Mouse (Mus musculus): ENCODE data around the gene Cdk5. TPM values are rescaled to one million over a fixed set of nuclear protein-coding genes. Genes with fewer than 3 reads are reported as not detected.

Cdk5 gene
- 100 to 1,000 TPM; 138 to 149 TPM for total RNA-seq (2021)
- long read RNA-seq, experiment 1, transcript Cdk5-201 (12 exons, 2,059 nt): major isoform, 137 of 158 reads
- long read RNA-seq, experiment 1, partial matches to known transcripts: 10 of 158 reads
- long read RNA-seq, experiment 1, other reads (novel, unspliced or antisense): 11 of 158 reads
- long read RNA-seq, experiment 2, transcript Cdk5-201 (12 exons, 2,059 nt): major isoform, 87 of 109 reads
- long read RNA-seq, experiment 2, partial matches to known transcripts: 6 of 109 reads
- long read RNA-seq, experiment 2, other reads (novel, unspliced or antisense): 16 of 109 reads

DNA sequence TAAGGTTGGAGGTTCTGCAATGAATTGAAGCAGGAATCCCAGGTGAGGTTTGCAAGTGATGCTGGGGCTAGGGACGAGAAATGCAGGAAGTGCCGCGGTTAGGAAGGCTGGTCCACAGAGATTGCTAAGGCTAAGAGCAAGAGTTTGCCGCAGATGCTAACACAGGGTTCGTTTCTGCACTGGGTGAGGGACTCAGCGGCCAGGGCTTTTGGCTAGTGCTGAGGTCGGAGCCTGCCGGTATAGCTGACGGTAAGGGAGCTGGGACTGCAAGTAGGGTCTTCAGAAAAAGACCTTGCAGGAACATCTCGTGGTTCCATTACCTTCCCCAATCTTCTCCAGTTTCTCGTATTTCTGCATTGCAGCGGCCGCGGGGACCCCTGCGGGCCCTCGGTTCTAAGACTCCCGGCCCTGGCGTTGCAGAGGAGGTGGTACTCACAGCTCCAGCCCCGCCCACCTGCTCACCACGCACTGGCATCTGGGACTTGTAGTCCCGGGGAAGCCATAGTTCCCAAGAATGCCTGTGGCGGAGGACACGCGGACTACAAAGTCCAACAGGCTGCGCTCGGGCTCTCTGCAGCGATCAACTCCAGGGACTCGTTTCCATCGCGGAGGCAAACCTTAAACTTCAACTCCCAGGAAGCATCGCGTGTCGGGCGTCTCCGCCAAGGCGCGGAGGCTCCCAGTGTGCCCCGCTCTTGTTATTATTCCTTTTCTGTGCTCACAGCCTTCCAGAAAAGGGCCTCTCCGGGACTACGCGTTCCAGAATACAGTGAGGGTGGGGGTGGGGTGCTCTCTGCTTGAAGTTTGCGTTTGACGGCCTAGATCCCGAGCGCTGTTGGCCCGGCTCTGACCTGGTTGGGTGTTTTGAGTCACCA is at the start of gene Cdk5, which contains the start of gene Slc4a2:
Gene Cdk5 (minus strand): TSS at position 402 of the 875 bp plus-strand sequence.
Gene Slc4a2 (plus strand): TSS at position 709 of the 875 bp plus-strand sequence.
- intact Hi-C loops (cut with DNase I): no loop called here
- DNase-seq (ENCODE audit: low spot score in 2 of 2): peak; percentile 99 to 100

DNA sequence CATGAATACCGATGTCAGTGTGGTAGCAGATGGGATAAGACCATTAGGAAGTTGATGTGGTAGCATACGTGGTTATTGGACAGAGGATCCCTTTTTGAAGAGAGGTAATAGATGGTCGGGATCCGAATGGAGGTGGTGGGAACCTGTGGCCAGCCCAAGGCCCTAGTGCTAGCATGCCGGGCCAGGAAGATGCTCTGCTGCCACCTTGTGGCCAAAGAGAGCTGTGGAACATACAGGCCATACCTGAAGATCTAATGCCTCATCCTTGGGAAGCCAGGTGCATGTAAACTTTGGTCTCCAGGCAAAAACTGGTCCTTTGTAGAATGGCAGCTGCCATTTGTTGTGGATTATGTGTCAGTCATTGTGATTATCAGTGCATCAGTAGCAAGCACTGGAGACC is 47.3 kb upstream of the Cdk5 start:
- intact Hi-C loops (cut with DNase I): loop anchor here (1.0 kb wide), 1 partner anchor 54 kb away; no protein-coding TSS in a partner anchor
- peak; percentile 66 to 83 for DNase-seq (ENCODE audit: low spot score in 2 of 2)

DNA sequence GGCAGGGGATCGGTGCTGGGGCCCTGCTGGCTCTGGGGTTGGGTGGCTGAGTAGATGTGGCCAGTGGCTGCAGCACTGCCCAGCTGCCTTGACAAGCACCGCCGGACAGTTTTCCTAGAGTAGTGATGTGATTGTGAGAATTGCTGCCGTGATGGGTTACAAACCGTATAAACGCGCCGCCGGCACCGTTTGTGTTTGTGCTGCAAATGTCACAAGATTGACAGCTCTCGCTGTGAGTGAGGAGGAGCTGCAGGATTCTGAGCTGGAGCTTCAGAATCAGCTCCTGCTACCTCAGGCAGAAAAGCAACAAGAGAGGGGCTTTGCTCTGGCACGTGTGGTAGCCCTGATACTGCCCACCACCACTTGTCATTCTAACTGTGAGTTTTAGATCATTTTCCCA is 43.4 kb upstream of the Cdk5 start:
- no peak for DNase-seq (ENCODE audit: low spot score in 2 of 2)
- intact Hi-C loops (cut with DNase I): no loop called here

DNA sequence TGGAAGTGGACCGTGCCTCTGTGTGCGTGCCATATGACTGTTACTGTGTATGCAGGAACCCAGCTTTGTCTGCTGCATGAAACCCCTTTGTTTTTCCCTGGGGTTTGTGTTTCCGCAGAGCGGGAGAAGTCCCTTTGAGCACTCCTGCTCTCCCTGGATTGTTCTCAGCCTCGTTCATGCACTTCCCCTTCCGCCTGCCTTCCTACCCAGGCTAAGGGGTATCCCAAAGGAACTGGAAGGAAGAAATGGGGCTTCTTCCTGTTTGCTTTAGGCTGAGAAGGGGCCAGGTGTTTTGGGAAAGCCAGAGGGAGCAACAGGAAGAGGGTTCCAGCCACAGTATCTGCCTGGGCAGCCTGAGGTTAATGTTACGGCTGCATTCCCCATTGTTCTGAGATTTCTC is 32.3 kb upstream of the Cdk5 start:
- no peak for DNase-seq (ENCODE audit: low spot score in 2 of 2)
- intact Hi-C loops (cut with DNase I): no loop called here

DNA sequence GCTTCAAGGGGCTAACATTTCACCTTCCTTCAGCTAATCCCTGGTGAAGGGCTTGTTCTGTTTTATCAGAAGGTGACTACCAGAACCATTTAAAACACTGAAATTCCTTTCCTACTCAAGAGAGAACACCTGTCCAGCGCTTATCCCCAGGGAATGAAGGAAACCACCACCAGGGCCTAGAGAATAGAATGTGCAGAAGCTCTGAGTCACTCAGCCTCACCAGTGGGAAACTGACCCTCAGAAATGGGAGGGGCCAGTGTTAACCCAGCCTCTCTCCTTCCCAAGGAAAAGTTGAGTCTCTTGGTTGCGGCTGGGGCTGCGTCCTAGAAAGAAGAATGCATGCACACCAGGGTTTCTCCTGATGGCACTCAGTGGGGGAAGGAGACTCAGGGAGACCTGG is 31.7 kb upstream of the Cdk5 start:
- intact Hi-C loops (cut with DNase I): no loop called here

DNA sequence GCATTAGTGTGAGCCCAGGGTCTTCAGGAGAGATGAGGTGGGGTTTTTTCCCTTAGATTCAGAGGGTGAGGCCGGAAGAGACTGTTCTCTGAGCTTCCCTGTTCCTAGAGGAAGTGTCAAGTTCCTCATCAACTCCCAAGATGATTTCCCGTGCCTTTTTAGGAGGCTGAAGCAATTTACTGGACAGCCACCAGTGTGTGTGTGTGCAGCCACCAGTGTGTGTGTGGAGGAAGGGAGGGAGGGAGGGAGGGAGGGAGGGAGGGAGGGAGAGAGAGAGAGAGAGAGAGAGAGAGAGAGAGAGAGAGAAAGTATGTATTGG is 30.6 kb upstream of the Cdk5 start:
- no peak for DNase-seq (ENCODE audit: low spot score in 2 of 2)
- intact Hi-C loops (cut with DNase I): no loop called here

More for the DNA sequence above, 31.7 kb upstream of the Cdk5 start:
- no peak for DNase-seq (ENCODE audit: low spot score in 2 of 2)

DNA sequence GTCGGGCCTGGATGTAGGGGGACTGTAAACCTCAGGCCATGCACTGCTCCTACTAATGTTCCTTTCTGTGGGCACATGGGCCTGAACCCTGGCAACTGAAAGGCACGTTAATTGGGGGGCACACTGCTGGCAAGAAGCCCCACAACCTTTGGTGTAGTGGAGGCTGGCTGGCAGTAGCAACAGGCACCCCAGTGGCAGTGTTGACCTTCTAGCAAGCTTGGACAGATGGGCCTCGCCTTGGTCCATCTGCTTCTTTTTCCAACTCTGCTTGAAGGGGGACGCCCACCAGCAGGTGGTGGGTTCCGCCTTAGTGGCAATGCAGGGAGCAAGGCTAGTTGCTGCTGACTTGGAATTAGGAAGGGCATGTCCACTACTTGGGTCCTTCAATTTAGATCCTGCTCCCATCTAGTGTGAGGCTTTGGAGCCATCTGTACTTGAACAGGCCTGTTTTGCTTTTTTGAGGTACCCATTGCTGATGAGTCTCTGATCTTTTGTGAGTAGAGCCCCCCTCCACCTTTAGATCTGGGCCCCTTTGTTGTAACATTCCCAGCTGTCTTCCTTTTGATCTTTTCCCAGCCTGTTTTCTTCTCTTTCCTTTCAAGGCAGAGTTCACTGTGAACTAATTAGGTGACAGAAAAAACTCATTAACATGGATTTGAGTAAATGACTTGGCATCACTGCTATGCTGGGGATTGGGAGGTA is 30.1 kb upstream of the Cdk5 start:
- peak in 1 of 2 experiments; percentile 26 for DNase-seq (ENCODE audit: low spot score in 2 of 2)
- intact Hi-C loops (cut with DNase I): no loop called here

DNA sequence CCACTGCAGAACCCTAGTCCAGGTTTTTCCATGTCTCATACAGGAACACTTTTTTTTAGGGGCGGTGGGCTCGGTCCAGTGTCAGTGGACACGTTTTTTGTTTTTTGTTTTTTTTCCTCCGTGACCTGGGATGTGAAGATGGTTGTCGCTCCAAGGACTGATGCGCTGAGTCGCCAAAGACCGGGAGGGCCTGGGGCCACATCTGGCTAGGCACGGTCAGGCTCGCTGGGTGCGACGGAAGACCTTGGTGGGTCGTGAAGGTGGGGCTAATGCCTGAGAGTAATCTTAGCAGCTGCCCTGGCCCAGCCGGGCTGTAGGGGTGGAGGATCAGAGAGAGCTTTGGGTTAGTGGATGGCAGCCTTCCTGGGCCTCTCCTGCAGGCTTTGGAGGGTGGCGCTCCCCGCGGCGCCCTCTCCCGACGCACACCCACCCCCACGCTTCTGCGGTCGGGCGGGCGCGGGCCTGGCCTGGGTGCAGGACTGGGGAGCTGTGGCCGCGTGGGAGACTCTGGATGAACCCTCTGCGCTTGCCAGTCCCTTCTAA is 29.4 kb upstream of the Cdk5 start:
- peak in 1 of 2 experiments; percentile 32 for DNase-seq (ENCODE audit: low spot score in 2 of 2)
- intact Hi-C loops (cut with DNase I): no loop called here

DNA sequence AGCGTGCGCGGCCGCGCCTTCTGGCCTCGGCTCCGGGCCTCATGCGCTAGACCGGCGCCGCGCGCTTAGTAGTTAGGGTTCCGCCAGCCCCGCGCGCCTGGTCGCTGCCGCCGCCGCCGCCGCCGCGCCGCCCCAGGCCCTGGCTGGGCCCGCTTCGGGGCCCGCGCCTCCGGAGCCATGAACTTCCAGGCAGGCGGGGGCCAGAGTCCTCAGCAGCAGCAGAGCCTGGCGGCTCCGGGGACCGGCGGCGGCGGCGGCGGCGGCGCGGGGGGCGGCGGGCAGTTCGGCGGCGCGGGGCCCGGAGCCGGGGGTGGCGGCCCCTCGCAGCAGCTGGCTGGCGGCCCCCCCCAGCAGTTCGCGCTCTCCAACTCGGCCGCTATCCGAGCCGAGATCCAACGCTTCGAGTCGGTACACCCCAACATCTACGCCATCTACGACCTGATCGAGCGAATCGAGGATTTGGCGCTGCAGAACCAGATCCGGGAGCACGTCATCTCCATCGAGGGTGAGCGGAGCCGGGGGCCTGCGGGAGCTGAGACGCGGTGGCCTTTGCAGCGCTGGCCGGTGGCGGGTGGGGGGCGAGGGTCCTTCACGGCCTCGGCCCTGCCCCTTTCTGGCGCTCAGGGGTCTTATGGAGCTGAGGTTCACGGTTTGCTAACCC is 28.8 kb upstream of the Cdk5 start, which contains the start of gene Agap3:
Gene Agap3 (plus strand): TSS at position 148 of the 661 bp plus-strand sequence.
- intact Hi-C loops (cut with DNase I): no loop called here

DNA sequence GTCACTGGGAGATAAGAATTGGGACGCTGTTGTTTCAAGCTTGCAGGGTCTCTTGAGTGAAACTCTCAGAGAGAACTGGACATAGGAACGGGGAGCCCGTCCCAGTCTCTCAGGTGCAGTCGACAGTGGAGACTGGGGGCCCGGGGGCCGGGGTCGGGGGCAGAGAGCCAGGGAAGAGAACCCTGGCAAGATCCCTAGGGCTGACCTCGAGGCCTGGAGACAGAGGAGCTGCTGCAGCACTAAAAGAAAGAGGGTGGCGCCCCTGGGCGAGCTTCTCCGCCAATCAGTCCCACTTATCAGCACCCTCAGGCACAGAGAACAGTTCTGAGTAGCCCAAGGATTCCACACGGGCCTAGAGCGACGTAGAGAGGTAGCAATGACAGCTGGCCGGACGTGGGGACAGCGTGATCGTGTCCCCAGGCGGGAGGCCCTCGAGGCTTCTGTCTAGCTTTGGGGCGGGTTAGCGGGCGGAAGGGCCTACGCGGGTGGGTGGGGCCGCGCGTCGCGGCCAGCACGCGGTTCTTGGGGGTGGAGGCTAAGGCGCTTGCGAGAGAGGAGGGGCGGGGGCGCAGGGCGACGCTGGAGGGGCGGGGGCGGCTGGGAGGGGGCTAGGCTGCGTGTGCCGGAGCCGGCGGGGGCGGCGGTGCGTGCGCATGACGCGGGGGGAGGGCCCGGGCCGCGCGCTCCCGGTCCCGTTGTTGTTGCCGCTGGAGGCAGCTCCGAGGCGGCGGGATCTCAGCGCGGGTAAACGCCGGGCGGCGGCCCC is 28.1 kb upstream of the Cdk5 start:
- DNase-seq (ENCODE audit: low spot score in 2 of 2): peak; percentile 86 to 90
- intact Hi-C loops (cut with DNase I): no loop called here

More for the DNA sequence above, 28.8 kb upstream of the Cdk5 start, which contains the start of gene Agap3:
- DNase-seq (ENCODE audit: low spot score in 2 of 2): peak in 1 of 2 experiments; percentile 32

DNA sequence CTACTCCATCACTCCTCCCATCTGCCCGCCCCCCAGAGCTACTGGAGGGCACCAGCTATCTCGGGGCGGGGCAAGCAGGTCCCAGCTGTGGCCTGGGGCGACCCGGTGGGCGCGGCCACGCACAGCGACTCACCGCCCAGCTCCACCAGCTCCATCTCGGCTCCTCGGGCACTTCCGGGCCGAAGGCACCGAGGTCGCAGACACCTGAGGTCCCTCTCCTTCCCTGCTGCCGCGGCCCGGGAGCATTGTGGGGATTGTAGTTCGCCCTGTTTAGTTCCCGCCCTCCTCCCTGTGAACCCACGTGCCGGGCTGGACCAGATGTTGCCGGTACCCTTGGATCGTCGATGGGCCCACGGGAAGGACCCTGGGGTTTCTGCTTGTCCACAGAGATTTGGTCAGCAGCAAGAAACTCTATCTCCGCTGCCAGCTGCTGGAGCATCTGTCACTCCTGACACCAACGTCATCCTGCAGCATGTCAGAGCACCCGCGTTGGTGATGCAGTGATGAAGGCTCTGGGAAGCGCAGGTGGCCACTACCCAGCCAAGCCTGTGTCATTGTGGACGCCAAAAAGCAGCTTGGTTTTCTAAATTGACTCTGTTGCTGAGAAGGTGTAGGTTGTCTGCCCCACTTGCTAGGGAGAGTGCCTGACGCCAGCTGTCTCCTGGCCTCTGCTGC is 24.4 kb upstream of the Cdk5 start, which contains the start of gene Tmub1:
Gene Tmub1 (minus strand): TSS at position 231 of the 675 bp plus-strand sequence.
- intact Hi-C loops (cut with DNase I): no loop called here
- DNase-seq (ENCODE audit: low spot score in 2 of 2): peak; percentile 77 to 80

DNA sequence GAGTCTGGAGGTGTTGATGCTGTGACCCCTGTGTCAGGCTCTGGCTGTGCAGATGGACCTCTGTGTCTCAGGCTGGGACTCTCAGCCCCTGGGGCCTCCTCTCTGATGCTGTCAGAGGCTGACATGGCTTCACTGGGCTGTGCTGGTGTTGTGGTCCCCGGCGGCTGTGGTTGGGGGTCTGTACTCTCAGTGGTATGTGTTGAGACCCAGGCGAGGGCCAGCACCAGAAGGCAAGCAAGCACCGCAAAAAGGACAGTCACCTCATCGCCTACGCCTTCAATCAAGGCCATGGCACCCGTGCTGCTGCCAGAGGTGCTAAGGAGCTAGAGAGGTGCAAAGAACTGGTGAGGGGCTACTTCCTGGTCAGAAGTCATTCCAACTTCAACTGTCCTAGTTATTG is 23.3 kb upstream of the Cdk5 start:
- intact Hi-C loops (cut with DNase I): no loop called here
- no peak for DNase-seq (ENCODE audit: low spot score in 2 of 2)

DNA sequence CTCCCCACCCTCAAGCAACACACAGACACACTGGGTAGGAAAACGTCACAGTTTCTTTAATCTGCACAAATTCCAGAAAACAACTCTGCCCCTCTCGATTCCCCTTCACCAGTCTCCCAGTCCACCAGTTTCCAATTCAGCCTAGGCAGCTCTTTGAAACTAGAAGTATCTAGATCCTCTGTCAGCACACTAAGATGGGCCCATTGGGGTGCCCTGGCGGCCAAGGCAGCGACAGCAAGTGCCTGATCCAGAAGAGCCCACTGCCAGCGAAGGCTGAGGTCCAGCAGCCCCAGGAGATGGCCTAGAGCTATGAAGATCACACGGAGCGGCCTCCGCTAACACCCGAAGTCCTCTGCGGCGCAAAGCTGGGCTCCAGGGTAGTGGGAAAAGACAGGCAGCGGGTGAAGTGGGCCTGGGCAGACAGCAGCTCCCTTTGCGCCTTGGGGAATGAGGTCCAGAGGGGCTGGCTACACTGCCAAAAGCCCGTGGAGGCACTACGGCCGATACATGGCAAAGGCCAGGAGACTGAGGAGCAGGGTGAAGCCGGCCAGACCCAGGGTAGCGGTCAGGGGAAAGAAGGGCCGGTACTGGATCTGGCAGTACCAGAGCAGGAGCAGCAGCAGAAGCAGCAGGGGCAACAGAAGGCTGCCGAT is 22.2 kb upstream of the Cdk5 start:
- DNase-seq (ENCODE audit: low spot score in 2 of 2): no peak
- intact Hi-C loops (cut with DNase I): no loop called here

DNA sequence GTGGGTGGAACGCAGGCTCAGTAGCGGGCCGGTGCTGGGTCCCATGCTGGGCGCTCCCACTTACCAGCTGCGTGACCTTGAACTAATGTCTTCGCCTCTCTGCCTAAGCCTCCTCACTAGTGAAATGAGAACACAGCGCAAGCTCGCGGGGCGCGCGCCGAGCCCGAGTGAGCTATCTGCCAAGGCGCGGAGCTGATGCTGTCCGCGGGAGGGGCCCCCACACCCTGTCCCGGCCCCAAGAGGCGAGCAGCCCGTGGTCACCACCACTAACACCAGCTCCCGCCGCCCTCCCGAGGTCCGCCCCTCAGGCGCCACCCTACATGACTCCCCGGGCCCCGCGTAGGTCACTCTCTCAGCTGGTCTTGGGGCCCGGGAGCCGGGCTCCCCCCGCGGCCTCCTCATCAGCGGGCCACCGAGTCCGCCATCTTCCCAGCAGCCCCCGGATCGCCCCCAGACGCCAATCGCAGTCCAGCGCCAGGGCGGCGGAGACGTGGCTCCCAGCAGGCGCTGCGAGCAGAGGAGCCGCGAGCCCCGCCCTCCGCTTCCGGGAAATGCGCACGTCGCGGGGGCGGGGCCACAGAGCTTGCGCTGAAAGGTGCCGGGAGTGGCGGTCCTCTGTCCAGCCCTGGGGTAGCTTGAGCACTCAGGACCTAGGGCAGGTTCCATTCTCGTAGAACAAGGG is 21.6 kb upstream of the Cdk5 start, which contains the start of gene Fastk:
Gene Fastk (minus strand): TSS at position 542 of the 682 bp plus-strand sequence.
- intact Hi-C loops (cut with DNase I): no loop called here
- DNase-seq (ENCODE audit: low spot score in 2 of 2): peak; percentile 91 to 96

DNA sequence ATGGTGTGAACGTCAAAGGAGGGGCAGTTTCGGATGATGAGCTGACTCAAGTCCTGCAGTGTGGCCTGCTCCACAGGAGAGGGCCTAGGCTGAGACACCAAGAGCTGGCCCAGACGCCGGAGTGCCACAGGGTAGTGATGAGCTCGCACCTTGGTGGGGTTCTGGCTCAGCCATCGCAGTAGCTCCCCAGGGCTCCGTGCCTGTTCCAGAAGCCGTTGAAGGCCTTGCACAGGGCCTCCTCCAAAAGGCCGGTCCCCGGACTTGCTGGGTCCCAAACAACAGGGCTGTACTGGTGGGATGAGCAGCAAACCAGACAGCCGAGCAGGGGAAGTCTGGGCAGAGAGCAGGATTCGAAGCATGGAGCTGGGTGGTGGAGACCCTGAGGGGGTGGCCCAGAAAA is 20.6 kb upstream of the Cdk5 start:
- intact Hi-C loops (cut with DNase I): no loop called here
- DNase-seq (ENCODE audit: low spot score in 2 of 2): no peak

DNA sequence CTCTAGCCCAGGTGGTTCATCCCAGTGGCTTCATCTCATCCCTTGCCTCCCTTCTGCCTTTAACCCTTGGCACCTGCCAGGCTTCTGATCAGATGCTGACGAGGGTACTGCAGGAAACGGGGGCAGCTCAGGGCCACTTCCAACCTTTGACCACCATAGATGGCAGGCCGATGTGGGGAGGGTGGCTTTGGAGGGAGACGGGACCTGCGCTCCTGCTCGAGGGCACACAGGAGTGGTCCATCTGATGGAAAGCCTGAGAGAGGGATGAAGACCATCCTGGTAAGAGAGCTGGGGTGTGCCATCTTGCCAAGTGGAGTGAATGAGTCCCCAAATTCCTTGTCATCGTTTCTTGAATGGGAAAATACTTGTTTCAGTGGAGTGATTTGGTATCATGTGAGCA is 19.9 kb upstream of the Cdk5 start:
- intact Hi-C loops (cut with DNase I): no loop called here
- DNase-seq (ENCODE audit: low spot score in 2 of 2): no peak

DNA sequence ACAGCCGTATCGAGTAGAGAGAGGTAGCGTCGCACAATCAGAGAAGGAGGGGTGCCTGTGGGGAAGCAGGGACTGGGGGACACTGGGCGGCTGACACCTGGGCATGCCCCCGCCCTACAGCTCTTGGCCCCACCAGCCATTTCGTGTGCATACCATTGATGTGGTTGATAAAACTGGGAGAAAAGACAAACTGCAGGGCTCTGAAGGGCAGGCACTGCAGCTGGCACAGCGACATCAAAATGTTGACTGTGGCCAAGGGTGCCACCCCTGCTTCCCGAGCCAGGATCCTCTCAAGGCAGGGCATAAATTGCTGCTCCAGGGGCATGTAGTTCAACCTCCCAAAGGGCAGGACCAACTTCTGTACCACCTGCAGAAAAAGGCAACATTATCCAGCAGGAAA is 18.7 kb upstream of the Cdk5 start:
- intact Hi-C loops (cut with DNase I): no loop called here

More for the DNA sequence above, 18.7 kb upstream of the Cdk5 start:
- DNase-seq (ENCODE audit: low spot score in 2 of 2): no peak

Data from left cerebral cortex, postnatal 14 days (tissue).